Mouse (Mus musculus): ENCODE results near the gene Rdh8.
"Not testable (repeated sequence)": the region's sequence is repeated elsewhere in the genome, so short reads cannot be mapped to it uniquely, and the experiment has no call there.

Gene Rdh8

DNA sequence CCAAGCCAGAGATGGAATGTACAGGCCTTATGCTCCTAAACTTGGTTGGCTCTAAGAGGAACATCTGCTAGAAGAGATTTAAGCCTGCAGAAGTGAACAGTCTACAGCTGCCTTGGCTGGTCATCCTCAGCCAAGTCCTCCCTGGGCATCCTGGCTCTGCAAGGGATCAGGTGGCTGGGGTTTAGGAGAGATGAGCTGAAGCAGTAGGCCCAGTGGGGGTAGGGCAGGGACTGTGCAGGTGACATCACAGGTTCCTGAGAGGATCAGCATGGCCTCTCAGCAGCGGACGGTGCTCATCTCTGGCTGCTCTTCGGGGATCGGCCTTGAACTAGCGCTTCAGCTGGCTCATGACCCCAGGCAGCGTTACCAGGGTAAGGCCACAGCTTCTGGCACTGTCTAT is at the start of gene Rdh8:
Gene Rdh8 (plus strand): TSS at position 268 of the 400 bp plus-strand sequence.
- DNase-seq (ENCODE audit: low spot score) = no peak

DNA sequence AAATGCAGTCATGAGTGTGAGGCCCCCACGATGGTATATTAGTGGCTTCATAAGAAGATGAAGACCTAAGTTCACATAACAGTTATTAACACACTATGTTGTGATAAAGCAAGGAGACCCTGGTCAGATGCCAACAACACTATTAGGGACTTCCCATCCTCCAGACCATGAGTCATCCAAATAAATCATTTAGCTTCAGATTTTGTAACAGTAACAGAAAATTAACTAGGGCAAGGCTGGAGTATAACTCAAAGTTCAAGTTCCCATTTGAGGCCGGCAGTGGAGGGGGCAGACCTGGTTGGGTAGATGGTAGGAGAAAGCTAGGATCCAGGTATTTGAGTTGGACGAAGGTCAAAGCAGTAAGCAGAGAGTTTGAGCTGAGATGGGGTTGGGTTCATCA is 37.0 kb upstream of the Rdh8 start:
- no peak for DNase-seq (ENCODE audit: low spot score)

- no peak for DNase-seq (ENCODE audit: low spot score)
Measured at GRCm38 (mm10) chr9:20785055-20785454, 33.2 kb upstream of the Rdh8 start.

DNA sequence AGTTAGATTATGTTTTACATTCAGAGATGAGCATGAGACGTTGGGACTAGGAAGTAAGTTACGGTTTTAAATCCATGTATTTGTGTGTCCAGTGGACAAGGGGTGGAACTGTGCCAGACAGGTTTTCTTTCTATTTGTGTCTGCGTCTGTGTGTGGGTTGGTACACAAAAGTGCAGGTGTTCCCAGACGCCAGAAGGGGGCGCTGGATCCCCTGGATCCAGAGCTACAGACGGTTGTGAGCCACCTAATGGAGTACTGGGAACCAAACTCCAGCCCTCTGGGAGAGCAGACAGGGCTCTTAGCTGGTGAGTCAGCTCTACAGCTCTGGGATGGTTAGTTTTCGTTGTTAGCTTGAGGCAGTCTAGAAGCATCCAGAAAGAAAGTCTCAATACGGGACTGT is 30.3 kb upstream of the Rdh8 start:
- DNase-seq (ENCODE audit: low spot score) = no peak

DNA sequence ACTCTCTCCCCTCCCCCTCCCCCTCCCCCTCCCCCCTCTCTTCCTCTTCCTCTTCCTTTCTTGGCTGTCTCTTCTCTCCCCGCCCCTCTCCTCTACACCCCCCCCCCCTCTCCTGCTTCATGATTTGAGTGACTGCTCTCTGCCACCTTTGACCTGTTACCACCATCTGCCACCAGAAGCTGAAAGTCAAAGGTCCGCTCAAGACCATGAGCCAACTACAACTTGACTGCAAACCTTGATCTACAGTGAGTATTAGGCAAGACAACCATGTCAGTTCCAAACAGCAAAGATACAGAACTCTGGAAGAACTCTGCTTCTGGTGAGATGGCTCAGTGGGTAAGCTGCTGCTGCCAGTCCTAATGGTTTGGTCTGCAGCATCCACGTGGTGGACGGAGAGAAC is 28.7 kb upstream of the Rdh8 start:
- DNase-seq (ENCODE audit: low spot score) = no peak

DNA sequence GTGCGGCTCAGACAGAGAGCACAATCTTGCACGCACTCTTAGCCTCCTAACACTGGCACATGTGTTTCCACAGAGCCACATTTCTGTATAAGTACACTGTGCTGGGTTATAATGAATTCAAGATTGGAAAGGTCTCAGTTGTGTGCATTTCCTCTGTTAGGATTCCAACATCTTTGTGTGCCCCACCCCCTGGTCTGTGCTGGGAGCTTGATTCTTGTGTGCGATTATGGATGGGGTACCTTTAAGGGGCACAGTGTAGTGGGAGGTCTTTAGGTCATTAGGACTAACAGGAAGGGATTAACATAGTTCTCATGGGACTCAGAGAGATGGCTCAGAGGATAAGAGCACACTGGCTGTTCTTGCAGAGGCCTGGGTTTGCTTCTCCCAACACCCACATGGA is 28.0 kb upstream of the Rdh8 start:
- DNase-seq (ENCODE audit: low spot score) = peak; percentile 54

- no peak for DNase-seq (ENCODE audit: low spot score)
Measured at GRCm38 (mm10) chr9:20794108-20794806, 24.0 kb upstream of the Rdh8 start.

- DNase-seq (ENCODE audit: low spot score) = peak; percentile 64
Measured at GRCm38 (mm10) chr9:20804266-20805158, 13.8 kb upstream of the Rdh8 start.

GRCm38 (mm10) chr9:20805159-20805495 is 13.2 kb upstream of the Rdh8 start:
- DNase-seq (ENCODE audit: low spot score) = no peak

DNA sequence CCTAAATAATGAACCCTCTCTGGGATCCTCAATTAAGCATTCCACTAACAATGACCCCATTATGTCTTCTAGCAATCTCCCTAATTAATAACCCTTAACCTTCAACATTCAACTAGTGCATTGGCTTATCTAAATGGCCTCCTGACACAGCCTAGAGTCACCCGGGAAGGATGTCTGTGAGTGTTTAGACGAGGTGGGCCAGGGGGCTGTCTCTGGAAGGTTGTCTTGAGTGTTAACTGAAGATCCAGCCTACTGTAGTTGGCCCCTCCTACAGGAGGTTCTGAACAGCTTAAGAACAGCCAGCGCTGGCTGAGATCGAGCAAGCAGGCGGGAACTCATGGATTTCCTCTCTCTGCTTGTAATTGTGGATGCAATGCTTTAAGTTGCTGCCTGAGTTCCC is 12.6 kb upstream of the Rdh8 start:
- DNase-seq (ENCODE audit: low spot score) = no peak

DNA sequence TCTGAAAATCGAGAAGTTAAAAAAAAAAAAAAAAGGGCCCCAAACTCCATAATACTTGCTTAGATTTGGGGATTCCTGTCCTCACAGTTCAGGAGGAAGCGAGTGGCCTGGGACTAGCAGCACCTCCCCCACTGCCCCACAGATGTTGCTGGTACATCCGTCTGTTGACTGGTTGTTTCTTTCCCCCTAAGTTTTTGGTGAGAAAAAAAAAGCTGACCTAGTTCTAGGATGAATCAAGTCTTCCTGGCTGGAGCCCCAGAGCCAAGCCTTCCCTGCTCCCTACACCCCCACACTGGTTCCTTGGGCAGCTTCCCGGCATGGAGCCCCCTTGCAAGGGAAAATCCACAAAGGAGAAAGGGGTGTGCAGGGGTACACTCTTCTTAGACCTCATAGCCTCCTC is 8.0 kb upstream of the Rdh8 start:
- DNase-seq (ENCODE audit: low spot score) = no peak

DNA sequence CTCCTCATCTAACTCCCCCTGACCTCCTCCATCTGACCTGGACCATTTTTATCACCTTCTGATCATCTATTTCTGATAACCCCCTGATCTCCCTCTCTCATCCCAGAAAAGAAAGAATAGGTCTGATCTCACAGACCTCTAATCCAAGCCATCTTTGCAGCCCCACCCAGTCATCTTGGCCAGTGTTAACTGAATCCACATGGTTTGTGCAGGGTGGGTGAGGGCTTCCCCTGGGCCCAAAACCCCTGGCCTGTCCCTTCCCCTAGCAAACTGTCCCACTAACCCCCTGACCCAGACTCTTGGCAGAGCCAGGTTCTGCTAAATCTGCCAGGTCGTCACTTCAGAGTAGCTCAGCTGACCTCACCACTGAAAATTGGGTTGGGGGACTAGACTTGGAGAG is 7.5 kb upstream of the Rdh8 start:
- no peak for DNase-seq (ENCODE audit: low spot score)

DNA sequence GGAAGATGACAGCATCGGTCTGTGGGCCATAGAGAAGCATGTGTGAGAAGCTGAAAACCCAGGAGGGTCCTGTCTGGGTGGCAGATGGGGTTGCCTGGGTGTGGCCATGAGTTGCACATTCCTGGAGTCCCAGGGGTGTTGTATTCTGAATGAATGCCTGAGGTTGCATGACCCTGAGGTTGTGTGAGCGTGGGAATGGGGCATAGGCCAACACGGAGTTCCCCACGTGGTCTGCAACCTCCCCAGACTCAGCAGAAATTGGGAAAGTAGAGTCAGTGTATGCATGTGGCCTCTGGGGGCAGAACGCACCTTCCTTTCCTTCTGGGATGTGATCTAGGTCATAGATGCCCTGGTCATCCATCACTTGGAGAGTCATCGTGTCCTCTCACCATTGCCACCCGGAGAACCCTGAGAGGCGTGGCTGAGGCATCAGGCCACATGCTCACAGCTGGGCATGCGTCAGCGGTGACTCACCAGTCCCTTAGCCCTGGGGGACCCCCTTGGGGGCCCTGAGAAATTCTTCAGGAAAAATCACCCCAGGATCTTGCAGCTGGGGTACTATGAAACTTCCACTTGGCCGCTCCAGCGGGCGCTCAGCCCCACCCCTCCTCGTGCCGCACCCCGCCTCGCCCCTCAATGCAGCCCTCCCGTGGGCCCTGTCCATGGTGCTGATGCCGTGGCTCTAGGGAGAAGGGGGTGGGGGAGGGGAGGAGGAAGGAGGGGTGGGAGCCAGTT is 5.6 kb upstream of the Rdh8 start:
- DNase-seq (ENCODE audit: low spot score) = peak; percentile 57

- peak; percentile 54 for DNase-seq (ENCODE audit: low spot score)
Measured at GRCm38 (mm10) chr9:20814521-20815272, 3.6 kb upstream of the Rdh8 start, which contains the start of gene Col5a3. Col5a3 (minus strand) TSS chr9:20815067.

GRCm38 (mm10) chr9:20820001-20820400 is 1.7 kb downstream of the Rdh8 start:
- no peak for DNase-seq (ENCODE audit: low spot score)

DNA sequence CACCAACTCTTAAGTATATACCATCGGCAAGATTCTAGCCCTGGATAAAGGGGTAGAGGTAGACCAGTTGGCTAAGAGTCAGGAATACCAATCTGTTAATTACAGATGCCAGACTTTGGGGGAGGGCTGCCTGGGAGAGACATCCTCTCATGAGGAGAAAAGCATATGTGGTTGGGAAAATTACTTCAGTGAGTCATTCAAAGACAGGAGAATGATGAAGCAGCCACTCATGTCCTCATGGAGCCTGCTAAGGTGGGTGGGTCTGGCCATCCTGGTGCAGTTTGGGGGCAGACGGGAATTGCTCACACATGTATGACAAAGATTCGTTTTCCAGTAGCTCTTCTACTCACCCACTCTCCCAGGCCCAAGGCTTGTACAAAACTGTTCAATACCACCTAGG is 4.5 kb downstream of the Rdh8 start:
- no peak for DNase-seq (ENCODE audit: low spot score)

- DNase-seq (ENCODE audit: low spot score) = no peak
Measured at GRCm38 (mm10) chr9:20825781-20826180, 7.5 kb downstream of the Rdh8 start.

DNA sequence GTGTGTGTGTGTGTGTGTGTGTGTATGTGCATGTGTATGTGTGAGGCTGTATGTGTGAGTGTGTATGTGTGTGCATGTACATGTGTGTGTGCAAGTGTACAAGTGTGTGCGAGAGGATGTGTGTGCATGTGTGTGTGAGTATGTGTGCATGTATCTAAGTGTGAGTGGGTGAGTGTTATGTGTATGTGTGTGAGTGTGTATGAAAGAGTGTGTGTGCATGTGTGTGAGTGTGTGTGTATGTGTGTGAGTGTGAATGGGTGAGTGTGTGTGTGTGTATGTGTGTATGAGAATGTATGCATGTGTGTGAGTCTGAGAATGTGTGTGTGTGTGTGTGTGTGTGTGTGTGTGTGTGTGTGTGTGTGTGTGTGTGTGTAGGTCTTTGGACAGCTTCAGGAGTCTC is 9.8 kb downstream of the Rdh8 start:
- DNase-seq (ENCODE audit: low spot score) = no peak

DNA sequence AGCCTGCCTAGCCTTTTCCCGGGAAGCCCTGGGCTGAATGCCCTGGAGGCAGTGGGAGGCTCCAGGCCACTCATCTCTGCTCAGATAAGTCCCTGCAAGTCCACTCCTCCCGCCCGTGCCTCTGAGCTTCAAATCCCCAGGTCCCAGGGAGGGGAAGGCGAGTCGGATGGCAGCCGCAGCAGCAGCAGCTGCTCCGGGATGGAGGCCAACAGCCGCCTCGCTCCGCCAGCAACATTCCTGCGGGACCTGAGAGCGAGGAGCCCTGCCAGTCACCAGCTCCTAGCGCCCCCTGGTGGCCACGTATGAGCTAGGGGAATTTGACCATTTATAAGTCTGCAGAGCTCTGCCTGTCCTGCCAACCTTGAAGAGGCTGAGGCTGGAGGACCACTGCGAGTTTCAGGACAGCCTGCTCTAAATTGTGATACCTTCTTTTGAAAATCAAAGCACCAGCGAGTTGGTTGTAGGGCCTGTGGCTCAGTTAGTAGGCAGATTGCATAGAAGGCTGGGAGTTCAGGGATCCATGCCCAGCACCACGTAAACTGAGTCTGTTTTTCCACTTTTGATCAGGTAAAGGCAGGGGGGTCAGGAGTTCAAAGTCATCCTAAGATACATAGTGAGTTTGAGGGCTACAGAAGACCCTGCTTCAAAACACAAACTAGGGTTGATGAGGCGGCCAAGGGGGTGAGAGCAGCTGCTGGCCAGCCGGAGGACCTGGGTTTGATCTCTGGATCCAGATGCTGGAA is 12.8 kb downstream of the Rdh8 start:
- peak; percentile 97 for DNase-seq (ENCODE audit: low spot score)

GRCm38 (mm10) chr9:20834881-20835280 is 16.6 kb downstream of the Rdh8 start:
- DNase-seq (ENCODE audit: low spot score) = no peak

- DNase-seq (ENCODE audit: low spot score) = not testable (repeated sequence)
Measured at GRCm38 (mm10) chr9:20835431-20835954, 17.2 kb downstream of the Rdh8 start.

All from retina, embryonic 14.5 days (tissue).